Mouse (Mus musculus): Measurements from ENCODE around the gene Smim6. TPM values are rescaled to one million over a fixed set of nuclear protein-coding genes. Genes with fewer than 3 reads are reported as not detected.

The Smim6 gene
- total and polyA plus RNA-seq, 3 experiments = 1.2 to 3.8 TPM; not detected in 1

DNA sequence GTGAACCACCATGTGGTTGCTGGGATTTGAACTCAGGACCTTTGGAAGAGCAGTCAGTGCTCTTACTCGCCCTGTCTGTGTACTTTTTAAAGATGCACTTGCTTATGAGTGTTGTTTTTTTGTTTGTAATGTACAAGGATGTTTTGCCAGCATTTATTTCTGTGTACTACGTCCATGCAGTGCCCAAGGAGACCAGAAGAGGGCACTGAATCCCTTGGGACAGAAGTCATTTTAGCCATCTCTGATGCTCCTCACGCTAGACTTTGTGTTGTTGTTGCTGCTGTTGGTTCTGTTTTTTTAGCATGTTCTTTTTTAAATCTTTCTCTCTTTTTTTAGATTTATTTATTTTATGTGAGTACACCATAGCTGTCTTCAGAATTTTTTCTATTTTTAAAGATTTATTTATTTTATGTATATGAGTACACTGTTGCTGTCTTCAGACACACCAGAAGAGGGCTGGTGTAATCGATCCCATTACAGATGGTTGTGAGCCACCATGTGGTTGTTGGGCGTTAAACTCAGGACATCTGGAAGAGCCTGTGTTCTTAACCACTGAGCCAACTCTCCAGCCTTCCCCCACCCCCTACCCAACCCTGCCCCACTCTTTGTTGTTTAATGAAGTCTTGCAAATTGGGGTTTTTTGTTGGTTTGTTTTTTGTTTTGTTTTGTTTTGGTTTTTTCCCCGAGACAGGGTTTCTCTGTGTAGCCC lies 8.4 kb downstream of the Smim6 start:
- no peak for TF ChIP-seq ZKSCAN1 (IDR thresholded peaks at IDR 0.05; ENCODE audit: low read depth, low read length)
- no peak for TF ChIP-seq E2F4 (IDR thresholded peaks at IDR 0.05; ENCODE audit: borderline replicate concordance, low read depth, low read length)
- peak; percentile 74 to 87 (median 82) for TF ChIP-seq CTCF (IDR thresholded peaks at IDR 0.05 in 2 of 3, conservative IDR thresholded peaks at IDR 0.05 in 1 of 3; ENCODE audit: control insufficient read depth in 1 of 3, insufficient read depth in 1 of 3, low read depth in 2 of 3, low read length in 3 of 3, poor library complexity in 1 of 3, severe bottlenecking in 1 of 3)

DNA sequence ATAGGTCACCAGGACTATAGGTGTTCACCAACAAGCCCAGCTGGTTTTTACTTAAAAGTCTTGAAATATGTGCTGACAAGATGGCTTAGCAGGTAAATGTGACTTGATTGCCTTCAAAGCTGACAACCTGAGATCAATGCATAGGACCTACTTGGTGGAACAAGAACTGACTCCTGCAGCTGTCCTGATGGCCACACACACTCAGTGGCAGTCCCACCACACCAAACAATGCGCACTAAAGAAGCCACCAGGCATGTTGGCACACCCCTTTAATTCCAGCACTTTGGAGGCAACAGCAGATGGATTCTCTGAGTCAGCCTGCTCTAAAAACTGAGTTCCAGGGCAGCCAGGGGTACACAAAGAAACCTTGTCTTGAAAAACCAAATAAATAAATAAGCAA lies 10.2 kb downstream of the Smim6 start:
- Histone ChIP-seq H3K79me2 (ENCODE audit: control insufficient read depth, insufficient read depth, low read length, poor library complexity) (no peaks in the 10 kb centered on the region), H3K4me1 (ENCODE audit: control insufficient read depth in 1 of 2, insufficient read depth in 2 of 2, low read length in 2 of 2) (peaks cover 0 to 1% of the 10 kb centered on the region in 2 experiments; a peak in 1 of 4 replicates), H3K27me3 (ENCODE audit: control insufficient read depth in 1 of 2, insufficient read depth in 2 of 2, low read length in 2 of 2) (no peaks in the 10 kb centered on the region), H3K9ac (ENCODE audit: control insufficient read depth, low read depth, low read length, poor library complexity, severe bottlenecking) (no peak overlapping the region), H3K36me3 (ENCODE audit: control insufficient read depth in 1 of 2, insufficient read depth in 2 of 2, low read length in 2 of 2) (no peaks in the 10 kb centered on the region), H3K4me3 (ENCODE audit: control insufficient read depth in 1 of 2, insufficient read depth in 1 of 2, low read depth in 2 of 2, low read length in 2 of 2) (no peak overlapping the region), H3K27ac (ENCODE audit: control insufficient read depth, low read depth, low read length) (no peak overlapping the region), H3K9me3 (replicated peaks; ENCODE audit: insufficient read depth, low read length) (no peaks in the 10 kb centered on the region)
- TF ChIP-seq UBTF (IDR thresholded peaks at IDR 0.05; ENCODE audit: borderline replicate concordance, insufficient read depth, low read depth, low read length) = no peak
- TF ChIP-seq POLR2AphosphoS2 (IDR thresholded peaks at IDR 0.05; ENCODE audit: low read length) = no peak
- no peak for TF ChIP-seq TBP (IDR thresholded peaks at IDR 0.05; ENCODE audit: low read depth, low read length)
- TF ChIP-seq E2F4 (IDR thresholded peaks at IDR 0.05; ENCODE audit: borderline replicate concordance, low read depth, low read length) = no peak
- TF ChIP-seq RAD21 (IDR thresholded peaks at IDR 0.05; ENCODE audit: low read depth, low read length) = no peak
- DNase-seq (ENCODE audit: low read depth, low spot score) = no peak

More for the DNA sequence above, 8.4 kb downstream of the Smim6 start:
- Histone ChIP-seq H3K79me2 (ENCODE audit: control insufficient read depth, insufficient read depth, low read length, poor library complexity) (no peaks in the 10 kb centered on the region), H3K9ac (ENCODE audit: control insufficient read depth, low read depth, low read length, poor library complexity, severe bottlenecking) (no peak overlapping the region), H3K27me3 (ENCODE audit: control insufficient read depth in 1 of 2, insufficient read depth in 2 of 2, low read length in 2 of 2) (no peaks in the 10 kb centered on the region), H3K9me3 (replicated peaks; ENCODE audit: insufficient read depth, low read length) (no peaks in the 10 kb centered on the region), H3K36me3 (ENCODE audit: control insufficient read depth in 1 of 2, insufficient read depth in 2 of 2, low read length in 2 of 2) (peaks cover 0 to 3% of the 10 kb centered on the region in 2 experiments; a peak in 2 of 4 replicates), H3K27ac (ENCODE audit: control insufficient read depth, low read depth, low read length) (no peak overlapping the region), H3K4me3 (ENCODE audit: control insufficient read depth in 1 of 2, insufficient read depth in 1 of 2, low read depth in 2 of 2, low read length in 2 of 2) (no peak overlapping the region), H3K4me1 (ENCODE audit: control insufficient read depth in 1 of 2, insufficient read depth in 2 of 2, low read length in 2 of 2) (peaks cover 0 to 11% of the 10 kb centered on the region in 2 experiments; a peak in 1 of 4 replicates)
- peak; percentile 87 for DNase-seq (ENCODE audit: low read depth, low spot score)

DNA sequence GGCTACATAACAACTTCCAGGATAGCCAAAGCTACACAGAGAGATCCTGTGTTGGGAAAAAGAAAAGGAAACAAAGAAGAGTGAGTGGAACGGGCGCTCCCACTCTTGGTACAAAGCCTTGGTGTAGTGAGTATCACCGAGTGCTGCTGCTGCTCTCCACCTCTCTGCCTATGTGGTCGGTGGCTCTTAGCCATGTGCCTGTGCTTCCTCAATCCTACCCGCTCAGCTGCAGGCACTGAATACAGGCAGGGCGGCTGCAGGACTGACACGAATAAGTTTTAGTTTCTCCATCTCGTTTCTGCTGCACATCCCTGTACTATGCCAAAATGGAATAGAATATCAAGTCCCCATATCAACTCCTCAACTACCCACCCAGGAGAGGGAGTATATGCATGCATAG lies 17.2 kb downstream of the Smim6 start:
- no peak overlapping the region for H3K4me3 ChIP-seq (ENCODE audit: control insufficient read depth in 1 of 2, insufficient read depth in 1 of 2, low read depth in 2 of 2, low read length in 2 of 2)
- DNase-seq (ENCODE audit: low read depth, low spot score) = peak; percentile 43
- no peaks in the 10 kb centered on the region for H3K27me3 ChIP-seq (ENCODE audit: control insufficient read depth in 1 of 2, insufficient read depth in 2 of 2, low read length in 2 of 2)
- peaks cover 0 to 3% of the 10 kb centered on the region in 2 experiments; a peak in 1 of 4 replicates for H3K36me3 ChIP-seq (ENCODE audit: control insufficient read depth in 1 of 2, insufficient read depth in 2 of 2, low read length in 2 of 2)
- no peaks in the 10 kb centered on the region for H3K9me3 ChIP-seq (replicated peaks; ENCODE audit: insufficient read depth, low read length)
- TF ChIP-seq UBTF (IDR thresholded peaks at IDR 0.05; ENCODE audit: borderline replicate concordance, insufficient read depth, low read depth, low read length) = no peak
- no peak for TF ChIP-seq USF1 (IDR thresholded peaks at IDR 0.05; ENCODE audit: low read depth, low read length)
- TF ChIP-seq ETS1 (IDR thresholded peaks at IDR 0.05; ENCODE audit: low read depth, low read length) = no peak
- TF ChIP-seq SMC3 (IDR thresholded peaks at IDR 0.05; ENCODE audit: low read depth, low read length) = no peak
- no peak for TF ChIP-seq ZNF384 (IDR thresholded peaks at IDR 0.05; ENCODE audit: low read depth, low read length)
- no peak for TF ChIP-seq BHLHE40 (IDR thresholded peaks at IDR 0.05; ENCODE audit: borderline replicate concordance, low read depth, low read length)
- no peak for TF ChIP-seq MYC (IDR thresholded peaks at IDR 0.05; ENCODE audit: low read depth, low read length)
- TF ChIP-seq MYB (IDR thresholded peaks at IDR 0.05; ENCODE audit: low read depth, low read length) = no peak
- no peak for TF ChIP-seq NELFE (IDR thresholded peaks at IDR 0.05; ENCODE audit: low read depth, low read length)
- TF ChIP-seq GABPA (IDR thresholded peaks at IDR 0.05; ENCODE audit: low read depth, low read length) = no peak
- peaks cover 4 to 5% of the 10 kb centered on the region in 2 experiments; a peak in 1 of 4 replicates for H3K4me1 ChIP-seq (ENCODE audit: control insufficient read depth in 1 of 2, insufficient read depth in 2 of 2, low read length in 2 of 2)
- H3K9ac ChIP-seq (ENCODE audit: control insufficient read depth, low read depth, low read length, poor library complexity, severe bottlenecking) = no peak overlapping the region
- no peak overlapping the region for H3K27ac ChIP-seq (ENCODE audit: control insufficient read depth, low read depth, low read length)
- peaks cover 13% of the 10 kb centered on the region for H3K79me2 ChIP-seq (ENCODE audit: control insufficient read depth, insufficient read depth, low read length, poor library complexity)

Measured in MEL (cell line).